Mouse (Mus musculus) lung, embryonic 14.5 days (tissue): ENCODE measurements at regions not wholly inside any gene's neighbourhood (a gene's known extent, or its start where the extent isn't known, plus 50 kb on each side); places are given as distances from the start of the nearest gene placed in this dataset.
A peak's percentile ranks its signal among the peaks of the same experiment; 100 is the strongest.

Experiments
- ATAC-seq: fragments of 200-750 bp; cut with Nextera tagmentation; 2 replicates; pipeline ENCODE4 v1.8.0; 2017; ENCODE audit warnings: mild to moderate bottlenecking, moderate TSS enrichment, moderate library complexity; ENCODE audit not compliant: insufficient read depth
- DNase-seq: peaks from one replicate; pipeline ENCODE4 v3.0.0-alpha.2; 2015
- H3K27ac ChIP-seq: fragments of 300-500 bp; sonication (generic); 2 replicates; pipeline ENCODE4 v1.5.1; 2014; ENCODE audit warnings: low read depth, mild to moderate bottlenecking, moderate library complexity
- H3K27me3 ChIP-seq: fragments of 300-500 bp; sonication (generic); 2 replicates; pipeline ENCODE4 v1.6.1; 2014; ENCODE audit warnings: low read length, control low read depth; ENCODE audit not compliant: insufficient read depth
- H3K36me3 ChIP-seq: fragments of 300-500 bp; sonication (generic); 2 replicates; pipeline ENCODE4 v1.6.1; 2014; ENCODE audit warnings: control low read depth; ENCODE audit not compliant: insufficient read depth
- H3K4me1 ChIP-seq: fragments of 300-500 bp; sonication (generic); 2 replicates; pipeline ENCODE4 v1.6.1; 2014; ENCODE audit warnings: antibody characterized with exemption, control low read depth; ENCODE audit not compliant: insufficient read depth
- H3K4me2 ChIP-seq: fragments of 300-500 bp; sonication (generic); 2 replicates; pipeline ENCODE4 v1.6.1; 2014; ENCODE audit warnings: mild to moderate bottlenecking
- H3K4me3 ChIP-seq: fragments of 300-500 bp; sonication (generic); 2 replicates; pipeline ENCODE4 v1.5.1; 2014; ENCODE audit warnings: low read depth, low read length
- H3K9ac ChIP-seq: fragments of 300-500 bp; sonication (generic); 2 replicates; pipeline ENCODE4 v1.6.1; 2014
- H3K9me3 ChIP-seq: fragments of 300-500 bp; sonication (generic); 2 replicates; pipeline ENCODE4 v1.6.1; 2016; ENCODE audit warnings: low read depth, low read length, control low read depth
- CTCF ChIP-seq: IDR thresholded peaks from 2 replicates; pipeline ENCODE4 v1.5.1; 2016; ENCODE audit warnings: antibody characterized with exemption, low read depth
- WGBS: fragments of 180-500 bp; shearing (Covaris S2); extraction: QIAGEN DNeasy Blood & Tissue Kit; methylation state at CpG from one replicate; pipeline ENCODE4 v1.1.7; 2014; 5-methylcytosine and 5-hydroxymethylcytosine counted together

- DNase-seq (peak; percentile 83), ATAC-seq (no peak)
- Histone ChIP-seq H3K36me3 (no peaks in the 10 kb centered on the region), H3K4me1 (no peaks in the 10 kb centered on the region), H3K9me3 (no peaks in the 10 kb centered on the region), H3K27me3 (no peaks in the 10 kb centered on the region), H3K4me2 (no peak overlapping the region), H3K4me3 (no peak overlapping the region), H3K27ac (no peak overlapping the region), H3K9ac (no peak overlapping the region)
- WGBS = 33% methylated on average over 13 of the region's 13 CpGs
- TF ChIP-seq CTCF = peak; percentile 91
Measured at GRCm38 (mm10) chr1:34642304-34642893, 62.9 kb downstream of the Amer3 start.

GRCm38 (mm10) chr1:34653963-34654644 lies 74.6 kb downstream of the Amer3 start:
- DNase-seq (no peak), ATAC-seq (no peak)

GRCm38 (mm10) chr1:34657481-34657880 lies 78.0 kb downstream of the Amer3 start:
- no peak overlapping the region for H3K4me3 ChIP-seq
- DNase-seq = no peak
- no peak overlapping the region for H3K9ac ChIP-seq
- no peak for TF ChIP-seq CTCF
- no peak overlapping the region for H3K27ac ChIP-seq
- no peaks in the 10 kb centered on the region for H3K4me1 ChIP-seq
- no peaks in the 10 kb centered on the region; the same call in 1 of the 2 replicates for H3K9me3 ChIP-seq
- no peaks in the 10 kb centered on the region for H3K36me3 ChIP-seq
- no peaks in the 10 kb centered on the region for H3K27me3 ChIP-seq
- H3K4me2 ChIP-seq = no peak overlapping the region
- no peak for ATAC-seq

More at GRCm38 (mm10) chr1:34653963-34654644, 74.6 kb downstream of the Amer3 start:
- WGBS = 87% methylated on average over 10 of the region's 10 CpGs
- Histone ChIP-seq H3K4me1 (no peaks in the 10 kb centered on the region), H3K4me3 (no peak overlapping the region), H3K9ac (no peak overlapping the region), H3K4me2 (no peak overlapping the region), H3K9me3 (no peaks in the 10 kb centered on the region; the same call in 1 of the 2 replicates), H3K36me3 (no peaks in the 10 kb centered on the region), H3K27ac (no peak overlapping the region), H3K27me3 (no peaks in the 10 kb centered on the region)
- TF ChIP-seq CTCF = no peak

- Histone ChIP-seq H3K4me3 (no peak overlapping the region), H3K4me2 (no peak overlapping the region), H3K27ac (no peak overlapping the region), H3K9ac (no peak overlapping the region), H3K4me1 (no peaks in the 10 kb centered on the region), H3K9me3 (no peaks in the 10 kb centered on the region), H3K36me3 (no peaks in the 10 kb centered on the region), H3K27me3 (no peaks in the 10 kb centered on the region)
- 69% methylated on average over 4 of the region's 4 CpGs for WGBS
- ATAC-seq = no peak
- no peak for TF ChIP-seq CTCF
- no peak for DNase-seq
Measured at GRCm38 (mm10) chr1:34663875-34664547, 84.6 kb downstream of the Amer3 start.

- H3K9me3 ChIP-seq = no peaks in the 10 kb centered on the region
- TF ChIP-seq CTCF = no peak
- no peaks in the 10 kb centered on the region for H3K36me3 ChIP-seq
- DNase-seq (peak; percentile 42), ATAC-seq (peak; percentile 41; the same call in 1 of the 2 replicates)
- no peaks in the 10 kb centered on the region for H3K27me3 ChIP-seq
- no peak overlapping the region for H3K27ac ChIP-seq
- no peaks in the 10 kb centered on the region for H3K4me1 ChIP-seq
- no peak overlapping the region for H3K9ac ChIP-seq
- WGBS = 76% methylated on average over 11 of the region's 11 CpGs
- no peak overlapping the region for H3K4me3 ChIP-seq
- no peak overlapping the region for H3K4me2 ChIP-seq
Measured at GRCm38 (mm10) chr1:34664816-34665511, 85.5 kb downstream of the Amer3 start.

- Histone ChIP-seq H3K4me3 (no peak overlapping the region), H3K4me2 (no peak overlapping the region), H3K27ac (no peak overlapping the region), H3K9me3 (no peaks in the 10 kb centered on the region), H3K4me1 (no peaks in the 10 kb centered on the region), H3K36me3 (no peaks in the 10 kb centered on the region), H3K27me3 (no peaks in the 10 kb centered on the region), H3K9ac (no peak overlapping the region)
- WGBS = 84% methylated on average over 5 of the region's 5 CpGs
- no peak for TF ChIP-seq CTCF
- ATAC-seq = no peak
- DNase-seq = no peak
Measured at GRCm38 (mm10) chr1:34665512-34665854, 86.0 kb downstream of the Amer3 start.

GRCm38 (mm10) chr1:34666226-34666662 lies 86.8 kb downstream of the Amer3 start:
- Histone ChIP-seq H3K36me3 (no peaks in the 10 kb centered on the region), H3K27ac (no peak overlapping the region), H3K27me3 (no peaks in the 10 kb centered on the region), H3K4me3 (no peak overlapping the region), H3K4me1 (no peaks in the 10 kb centered on the region), H3K9ac (no peak overlapping the region), H3K9me3 (no peaks in the 10 kb centered on the region), H3K4me2 (no peak overlapping the region)
- ATAC-seq (no peak), DNase-seq (no peak)
- no peak for TF ChIP-seq CTCF
- 83% methylated on average over 13 of the region's 13 CpGs for WGBS
